Mouse (Mus musculus): ENCODE results near the gene Gm17402. TPM values are rescaled to one million over a fixed set of nuclear protein-coding genes. Genes with fewer than 3 reads are reported as not detected.

Gm17402 gene
- polyA plus RNA-seq (2012; ENCODE audit: low replicate concordance) = not detected in 2 replicates

GRCm38 (mm10) chr3:67375063-67375462, at the start of gene Gm17402:
Gm17402 (minus strand) TSS chr3:67375163.

DNA sequence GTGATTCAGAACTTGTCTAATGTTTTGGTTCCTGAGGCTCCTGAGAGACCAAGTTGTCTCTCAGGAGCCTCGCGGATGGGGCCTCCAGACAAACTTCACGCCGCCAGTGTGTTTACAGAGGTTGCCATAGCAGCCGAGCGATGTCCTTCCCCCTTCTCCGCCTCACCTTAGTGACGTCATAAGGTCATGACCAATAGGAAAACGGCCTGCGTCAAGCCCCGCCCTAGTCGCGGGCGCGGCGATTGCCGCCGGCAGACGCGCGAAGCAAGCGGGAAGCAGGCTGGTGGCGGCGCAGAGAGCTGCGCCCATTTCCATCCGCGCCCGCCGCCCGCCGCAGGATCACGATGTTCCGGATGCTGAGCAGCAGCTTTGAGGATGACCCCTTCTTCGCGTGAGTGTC, 1.1 kb downstream of the Gm17402 start, which contains the start of gene Mlf1:
Gene Mlf1, plus strand, starts transcription at position 226 of the 400 bp plus-strand sequence.

Other genes starting within 250 kb of the Gm17402 start
- not detected in 2 replicates for gene Mlf1, start 1.1 kb downstream of the Gm17402 start, polyA plus RNA-seq (2012; ENCODE audit: low replicate concordance)
- gene Gfm1, start 54.9 kb upstream of the Gm17402 start, polyA plus RNA-seq (2012; ENCODE audit: low replicate concordance) = 3.9 and 4.1 TPM in 2 replicates
- gene Lxn, start 88.8 kb upstream of the Gm17402 start, polyA plus RNA-seq (2012; ENCODE audit: low replicate concordance) = 2.7 and 2.8 TPM in 2 replicates
- 0.17 and 0.34 TPM in 2 replicates for gene Rarres1, start 140.4 kb upstream of the Gm17402 start, polyA plus RNA-seq (2012; ENCODE audit: low replicate concordance)
- 28.2 and 46.9 TPM in 2 replicates for gene Mfsd1, start 207.6 kb upstream of the Gm17402 start, polyA plus RNA-seq (2012; ENCODE audit: low replicate concordance)

All from hematopoietic multipotent progenitor cell, adult 10-12 weeks (in vitro differentiated cells).